Mouse (Mus musculus): ENCODE results near the gene Stom. TPM values are rescaled to one million over a fixed set of nuclear protein-coding genes. Genes with fewer than 3 reads are reported as not detected.

The Stom gene
- polyA plus RNA-seq, 1 experiment from 2014 or later: 128 TPM

DNA sequence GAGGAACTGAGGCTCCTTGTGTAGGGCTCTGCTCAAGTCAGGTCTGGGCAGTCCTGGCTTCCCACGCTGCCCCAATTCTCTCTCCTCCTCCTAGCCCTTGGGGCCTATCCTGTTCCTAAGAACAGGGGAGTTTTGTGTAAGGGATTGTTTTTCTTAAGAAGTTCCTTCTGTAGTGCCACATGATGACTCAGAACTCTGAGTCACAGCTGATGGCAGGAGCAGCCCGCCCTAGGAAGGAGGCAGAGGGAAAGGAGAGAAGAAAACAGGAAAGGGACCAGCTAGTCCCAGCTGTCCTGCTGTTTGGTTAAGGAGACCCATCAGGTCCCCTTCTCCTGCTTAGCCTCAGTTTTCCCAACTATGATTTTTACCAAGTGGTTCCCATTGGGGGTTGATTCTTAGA is 65.0 kb downstream of the Stom start:
- 60% methylated on average over 2 of the region's 2 CpGs for WGBS (ENCODE audit: insufficient replicate concordance)
- Histone ChIP-seq H3K27me3 (0 out of 2 replicates have a peak, but pooled peaks cover 6% of the 10 kb centered on the region), H3K9me3 (replicated peaks) (no peaks in the 10 kb centered on the region), H3K27ac (no peak overlapping the region), H3K36me3 (no peaks in the 10 kb centered on the region), H3K9ac (no peak overlapping the region), H3K4me1 (replicated peaks) (peaks cover 18% of the 10 kb centered on the region), H3K4me3 (replicated peaks) (no peak overlapping the region), H3K4me2 (no peak overlapping the region)
- ATAC-seq (ENCODE audit: low read depth) (no peak), DNase-seq (no peak)

DNA sequence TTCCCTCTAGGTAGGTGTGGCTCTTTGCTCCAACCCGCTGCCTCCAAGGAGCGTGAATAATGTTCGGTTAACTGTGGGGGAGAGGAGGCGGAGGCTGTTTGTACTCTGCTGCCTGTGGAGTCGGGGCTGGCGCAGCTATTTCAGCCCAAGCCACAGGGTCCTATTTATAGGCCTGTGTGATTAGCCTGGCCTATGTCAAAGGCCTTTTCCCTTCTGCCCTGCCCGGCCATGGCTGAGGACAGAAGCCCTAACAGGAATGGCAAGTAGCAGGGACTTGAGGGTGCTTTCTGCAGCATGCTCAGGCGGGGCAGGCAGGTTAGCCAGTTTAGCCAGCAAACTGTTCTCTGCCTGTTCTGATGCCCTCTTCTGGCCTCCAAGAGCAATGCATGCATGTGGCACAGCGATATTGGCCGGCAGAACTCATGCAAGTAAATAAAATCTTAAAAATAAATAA is 66.2 kb downstream of the Stom start:
- DNase-seq: peak; percentile 16
- Histone ChIP-seq H3K9ac (no peak overlapping the region), H3K4me1 (replicated peaks) (peaks cover 18% of the 10 kb centered on the region), H3K4me2 (no peak overlapping the region), H3K27me3 (0 out of 2 replicates have a peak, but pooled peaks cover 6% of the 10 kb centered on the region), H3K27ac (no peak overlapping the region), H3K36me3 (no peaks in the 10 kb centered on the region), H3K4me3 (replicated peaks) (no peak overlapping the region), H3K9me3 (replicated peaks) (no peaks in the 10 kb centered on the region)
- no peak for ATAC-seq (ENCODE audit: low read depth)
- 21% methylated on average over 10 of the region's 10 CpGs for WGBS (ENCODE audit: insufficient replicate concordance)

DNA sequence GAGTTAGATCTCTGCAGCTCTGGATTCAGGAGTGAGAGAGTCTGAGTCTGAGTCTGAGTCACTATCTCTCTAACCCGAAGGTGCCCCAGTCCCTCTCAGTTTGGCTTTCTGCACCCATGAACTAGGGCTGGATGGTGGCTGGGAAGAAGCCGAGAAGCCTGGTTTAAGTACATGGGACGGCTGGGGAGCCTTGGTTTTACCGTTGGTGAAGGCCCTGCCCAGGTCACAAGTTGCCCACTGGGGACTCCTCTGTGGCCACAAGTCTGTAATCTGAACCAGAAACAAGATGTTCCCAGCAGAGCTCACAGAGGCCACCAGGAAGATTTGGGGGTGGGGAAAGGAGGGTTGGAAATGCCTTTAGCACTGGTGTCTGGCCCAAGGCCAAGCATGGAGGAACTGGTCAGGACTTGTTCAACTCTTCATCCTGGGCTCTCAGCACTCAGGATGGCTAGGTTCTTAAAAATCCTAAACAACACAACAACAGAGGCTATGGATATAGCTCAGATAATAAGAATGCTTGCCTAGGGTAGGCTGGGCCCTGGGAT is 67.0 kb downstream of the Stom start:
- no peak overlapping the region for H3K27ac ChIP-seq
- 65% methylated on average over 4 of the region's 4 CpGs for WGBS (ENCODE audit: insufficient replicate concordance)
- H3K4me1 ChIP-seq (replicated peaks): peaks cover 20% of the 10 kb centered on the region

DNA sequence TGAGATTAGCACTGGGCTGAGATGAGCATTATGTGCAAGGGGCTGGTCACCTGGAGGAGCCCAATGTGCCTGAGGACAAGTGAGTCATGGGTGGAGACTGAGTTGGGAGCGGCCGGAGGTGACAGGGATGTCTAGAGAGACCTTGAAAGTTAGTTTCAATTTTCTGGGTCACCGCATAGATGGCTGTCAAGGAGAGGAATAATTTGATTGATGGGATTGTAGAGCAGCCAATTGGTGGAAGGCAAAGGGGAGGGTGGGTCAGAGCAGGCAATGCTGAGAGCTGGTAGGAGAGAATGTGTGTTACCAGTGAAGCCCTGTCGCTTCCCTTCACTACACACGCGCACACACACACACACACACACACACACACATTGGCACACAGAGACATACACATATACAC is 67.6 kb downstream of the Stom start:
- Histone ChIP-seq H3K4me3 (replicated peaks) (no peak overlapping the region), H3K27me3 (0 out of 2 replicates have a peak, but pooled peaks cover 6% of the 10 kb centered on the region), H3K4me1 (replicated peaks) (peaks cover 27% of the 10 kb centered on the region), H3K4me2 (no peak overlapping the region), H3K9me3 (replicated peaks) (no peaks in the 10 kb centered on the region), H3K9ac (no peak overlapping the region), H3K36me3 (no peaks in the 10 kb centered on the region), H3K27ac (no peak overlapping the region)
- WGBS (ENCODE audit: insufficient replicate concordance): 74% methylated on average over 6 of the region's 6 CpGs
- ATAC-seq (ENCODE audit: low read depth) (no peak), DNase-seq (no peak)

More for the DNA sequence above, 67.0 kb downstream of the Stom start:
- H3K9me3 ChIP-seq (replicated peaks): no peaks in the 10 kb centered on the region
- H3K36me3 ChIP-seq: no peaks in the 10 kb centered on the region
- no peak overlapping the region for H3K4me3 ChIP-seq (replicated peaks)
- no peak overlapping the region for H3K4me2 ChIP-seq
- 0 out of 2 replicates have a peak, but pooled peaks cover 6% of the 10 kb centered on the region for H3K27me3 ChIP-seq
- no peak overlapping the region for H3K9ac ChIP-seq
- ATAC-seq (ENCODE audit: low read depth) (no peak), DNase-seq (no peak)

DNA sequence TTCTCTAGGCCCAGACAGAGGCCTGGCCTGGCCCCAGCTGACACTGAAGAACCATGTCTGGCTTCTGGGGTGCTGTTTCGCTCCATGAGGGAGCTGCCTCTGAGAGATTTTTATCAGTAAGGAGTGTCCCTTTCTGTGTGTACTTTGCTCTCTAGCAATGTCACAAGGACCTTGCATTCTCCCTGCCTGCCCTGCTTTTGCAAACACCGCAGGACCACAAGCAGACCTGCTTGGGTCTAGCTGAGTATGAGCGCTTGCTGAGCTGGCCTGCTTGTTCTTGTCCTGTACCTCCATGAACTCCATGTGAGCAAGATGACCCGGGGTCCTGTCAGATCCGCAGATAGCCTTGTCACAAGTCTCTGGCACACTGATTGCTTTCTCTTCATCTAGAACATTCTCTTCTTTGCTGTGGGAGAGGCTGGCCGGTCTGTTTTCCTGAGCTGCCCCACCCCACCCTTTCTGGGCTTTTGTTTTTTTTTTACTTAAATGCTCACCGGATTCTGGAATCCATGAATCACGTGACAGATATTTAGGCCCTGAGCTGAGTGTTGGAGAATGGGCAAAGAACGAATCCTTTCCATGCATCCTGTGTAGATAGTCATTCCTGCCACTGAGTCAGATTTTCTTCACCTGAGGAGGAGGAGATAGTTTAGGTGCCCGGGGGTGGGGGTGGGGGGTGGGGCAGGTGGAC is 68.8 kb downstream of the Stom start:
- no peak overlapping the region for H3K9ac ChIP-seq
- ATAC-seq (ENCODE audit: low read depth): 0 out of 2 replicates have a peak, but pooled peaks have one; percentile 16
- no peaks in the 10 kb centered on the region for H3K36me3 ChIP-seq
- no peaks in the 10 kb centered on the region for H3K9me3 ChIP-seq (replicated peaks)
- no peak overlapping the region for H3K27ac ChIP-seq
- H3K4me2 ChIP-seq: no peak overlapping the region
- WGBS (ENCODE audit: insufficient replicate concordance): 63% methylated on average over 10 of the region's 10 CpGs
- H3K4me1 ChIP-seq (replicated peaks): peaks cover 30% of the 10 kb centered on the region
- no peak for DNase-seq
- H3K4me3 ChIP-seq (replicated peaks): no peak overlapping the region
- H3K27me3 ChIP-seq: 0 out of 2 replicates have a peak, but pooled peaks cover 6% of the 10 kb centered on the region

DNA sequence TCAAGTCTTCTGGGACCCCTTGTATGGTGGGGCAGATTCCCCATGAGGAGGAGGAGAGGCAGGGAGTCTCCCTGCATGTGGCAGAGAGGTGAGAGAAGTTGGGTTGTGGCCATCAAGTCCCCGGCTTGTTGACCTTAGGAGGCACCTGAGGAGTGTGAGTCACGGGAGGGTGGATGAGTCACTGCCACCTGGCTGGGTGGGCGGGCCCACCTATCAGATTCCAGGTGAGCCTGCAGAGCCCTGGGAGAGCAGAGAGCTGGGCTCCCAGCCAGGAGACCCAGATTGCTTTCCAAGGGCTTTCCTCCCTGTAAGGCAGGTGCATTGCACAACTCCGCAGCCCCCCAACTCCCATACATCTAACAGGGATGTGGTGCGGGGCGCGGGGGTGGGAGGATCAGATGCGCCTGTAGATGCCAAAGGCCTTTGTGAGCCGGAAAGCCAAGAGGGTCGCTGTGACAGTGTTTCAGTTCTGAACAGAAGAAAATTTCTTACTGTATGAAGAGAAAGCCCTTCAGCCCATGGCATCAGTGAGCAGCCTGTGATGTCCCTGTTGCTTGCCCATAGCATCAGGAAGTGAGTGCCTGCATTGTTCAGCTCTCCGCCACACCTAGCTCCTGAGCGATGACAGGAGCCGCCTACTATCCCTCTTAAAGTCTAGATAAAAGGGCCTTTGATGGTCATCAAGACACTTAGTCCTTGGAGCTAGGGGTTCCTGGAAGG is 69.5 kb downstream of the Stom start:
- Histone ChIP-seq H3K4me2 (no peak overlapping the region), H3K27me3 (0 out of 2 replicates have a peak, but pooled peaks cover 6% of the 10 kb centered on the region), H3K27ac (no peak overlapping the region), H3K9ac (no peak overlapping the region), H3K4me1 (replicated peaks) (peaks cover 30% of the 10 kb centered on the region), H3K9me3 (replicated peaks) (no peaks in the 10 kb centered on the region), H3K4me3 (replicated peaks) (no peak overlapping the region), H3K36me3 (no peaks in the 10 kb centered on the region)
- no peak for ATAC-seq (ENCODE audit: low read depth)
- WGBS (ENCODE audit: insufficient replicate concordance): 76% methylated on average over 13 of the region's 13 CpGs
- no peak for DNase-seq

DNA sequence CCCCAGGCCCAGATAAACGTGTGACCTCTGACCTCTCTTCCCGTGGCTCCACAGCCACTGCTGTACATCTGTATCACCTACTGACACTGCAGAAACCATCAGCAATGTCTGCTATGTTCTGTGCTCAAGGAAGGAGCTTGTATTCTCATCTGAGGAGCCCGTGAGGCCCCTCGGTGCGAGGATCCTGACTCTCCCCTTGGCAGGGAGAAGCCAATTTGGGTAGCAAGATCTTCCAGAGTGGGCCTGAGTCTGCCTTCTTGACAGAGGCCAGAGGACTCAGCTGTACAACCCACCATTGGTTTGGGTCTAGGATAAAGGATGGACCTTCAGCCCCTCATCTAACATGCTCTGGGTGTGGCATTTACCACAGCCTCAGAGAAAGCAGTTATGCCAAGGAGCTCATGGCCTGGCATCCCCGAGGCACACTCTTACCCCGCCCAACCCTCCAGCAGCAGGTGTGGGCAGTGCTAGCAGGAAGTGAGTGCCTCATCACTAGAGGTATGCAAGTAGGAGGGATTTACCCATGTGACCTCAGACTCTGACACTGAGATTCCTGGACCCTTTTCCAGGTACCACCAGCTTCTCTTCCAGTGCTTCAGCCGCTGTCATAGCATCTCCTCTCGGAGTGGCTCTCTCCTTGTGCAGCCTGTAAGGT is 70.4 kb downstream of the Stom start:
- Histone ChIP-seq H3K36me3 (no peaks in the 10 kb centered on the region), H3K27ac (no peak overlapping the region), H3K9ac (no peak overlapping the region), H3K27me3 (0 out of 2 replicates have a peak, but pooled peaks cover 6% of the 10 kb centered on the region), H3K4me1 (replicated peaks) (peaks cover 30% of the 10 kb centered on the region), H3K4me2 (no peak overlapping the region), H3K9me3 (replicated peaks) (no peaks in the 10 kb centered on the region), H3K4me3 (replicated peaks) (no peak overlapping the region)
- WGBS (ENCODE audit: insufficient replicate concordance): 68% methylated on average over 9 of the region's 9 CpGs
- DNase-seq: no peak
- no peak for ATAC-seq (ENCODE audit: low read depth)

DNA sequence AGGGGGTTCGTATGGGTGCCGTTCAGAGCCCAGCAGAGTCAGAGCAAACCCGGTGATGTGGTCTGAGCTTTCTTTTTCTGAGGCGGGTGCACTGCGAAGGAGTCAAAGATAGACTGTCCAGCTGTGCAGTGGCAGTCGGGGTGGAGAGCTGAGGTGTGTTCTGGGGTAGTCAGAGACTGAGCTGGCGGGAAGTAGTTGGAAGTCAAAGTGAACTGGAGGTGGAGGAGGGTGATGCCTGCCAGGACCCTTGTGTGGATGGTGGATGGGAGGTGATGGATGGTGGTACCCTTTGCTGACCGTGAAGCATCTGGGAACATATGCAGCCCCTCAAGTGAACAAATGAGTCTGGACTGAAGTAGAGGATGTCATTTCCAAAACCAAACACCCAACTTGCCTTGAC is 71.0 kb downstream of the Stom start:
- no peak for DNase-seq
- H3K36me3 ChIP-seq: no peaks in the 10 kb centered on the region
- H3K9ac ChIP-seq: no peak overlapping the region
- no peak overlapping the region for H3K27ac ChIP-seq
- WGBS (ENCODE audit: insufficient replicate concordance): 72% methylated on average over 8 of the region's 8 CpGs
- no peak for ATAC-seq (ENCODE audit: low read depth)
- peaks cover 30% of the 10 kb centered on the region for H3K4me1 ChIP-seq (replicated peaks)
- no peak overlapping the region for H3K4me2 ChIP-seq
- H3K27me3 ChIP-seq: 0 out of 2 replicates have a peak, but pooled peaks cover 6% of the 10 kb centered on the region
- H3K4me3 ChIP-seq (replicated peaks): no peak overlapping the region
- no peaks in the 10 kb centered on the region for H3K9me3 ChIP-seq (replicated peaks)

DNA sequence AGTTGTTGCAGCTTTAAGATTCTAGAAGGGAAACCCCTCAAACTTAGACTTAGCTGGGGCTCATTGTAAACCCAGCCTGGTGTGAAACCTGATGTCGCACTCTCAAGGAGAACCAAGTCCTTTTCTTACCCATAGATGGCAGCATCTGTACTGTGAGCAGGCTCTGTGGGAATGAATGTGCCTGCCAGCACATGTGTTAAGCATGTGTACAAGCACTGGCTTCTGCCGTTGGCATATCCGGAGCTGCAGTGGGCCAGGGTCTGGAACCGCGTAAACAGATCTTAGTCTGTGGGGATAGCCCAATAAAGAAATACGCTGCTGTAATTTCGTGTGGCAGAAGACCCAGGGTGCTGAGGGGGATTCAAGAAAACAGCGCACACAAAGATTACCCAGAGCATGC is 71.5 kb downstream of the Stom start:
- Histone ChIP-seq H3K27me3 (0 out of 2 replicates have a peak, but pooled peaks cover 4% of the 10 kb centered on the region), H3K4me2 (no peak overlapping the region), H3K36me3 (no peaks in the 10 kb centered on the region), H3K4me3 (replicated peaks) (no peak overlapping the region), H3K4me1 (replicated peaks) (peaks cover 30% of the 10 kb centered on the region), H3K27ac (no peak overlapping the region), H3K9me3 (replicated peaks) (no peaks in the 10 kb centered on the region), H3K9ac (no peak overlapping the region)
- DNase-seq: no peak
- 49% methylated on average over 8 of the region's 8 CpGs for WGBS (ENCODE audit: insufficient replicate concordance)
- no peak; the same call in 1 of the 2 replicates for ATAC-seq (ENCODE audit: low read depth)

DNA sequence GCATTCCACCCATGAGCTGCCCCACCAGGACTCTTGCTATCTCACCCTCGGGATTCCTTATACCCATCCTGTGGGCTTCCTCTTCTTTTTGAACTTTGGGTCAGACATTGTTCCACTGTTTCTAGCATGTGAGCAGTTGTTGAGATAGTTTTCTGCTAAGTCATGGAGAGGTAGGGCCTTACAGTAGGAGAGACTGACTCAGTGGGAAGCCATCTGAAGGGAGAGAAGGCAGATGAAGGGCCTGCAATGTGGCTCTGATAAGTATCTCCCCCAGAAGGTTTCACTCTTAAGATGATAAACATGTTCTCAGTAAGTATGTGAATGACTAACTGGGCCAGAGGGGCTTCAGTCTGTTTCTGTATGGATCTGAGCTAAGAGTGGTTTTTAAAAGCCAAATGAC is 72.7 kb downstream of the Stom start:
- Histone ChIP-seq H3K27ac (no peak overlapping the region), H3K9me3 (replicated peaks) (no peaks in the 10 kb centered on the region), H3K4me2 (no peak overlapping the region), H3K36me3 (no peaks in the 10 kb centered on the region), H3K4me3 (replicated peaks) (no peak overlapping the region), H3K9ac (no peak overlapping the region), H3K27me3 (0 out of 2 replicates have a peak, but pooled peaks cover 4% of the 10 kb centered on the region), H3K4me1 (replicated peaks) (peaks cover 37% of the 10 kb centered on the region)
- DNase-seq: no peak
- 24% methylated on average over 1 of the region's 1 CpGs for WGBS (ENCODE audit: insufficient replicate concordance)
- ATAC-seq (ENCODE audit: low read depth): no peak

Data from liver, embryonic 13.5 days (tissue).